In genomic region chr7:65463438-65463837, GRCm38 (mm10) we compare ENCODE assay signal across 17 mouse cellular contexts.
"Had no signal": no experiment of that assay in that cellular context is flagged by ENCODE, and none has a peak within 500 bp of the region (broad histone marks: within the 10 kb centered on the region; RNA-seq: fewer than 3 reads in every experiment).

No protein-coding gene starts in this region.

- DNase-seq: lung, adult 18-20 months; lung, embryonic 14.5 days; lung, postnatal 10 days; lung, postnatal 4 days; midbrain, embryonic 14.5 days; retina, postnatal 1 day; right cerebral cortex, postnatal 14 days; thymus, adult 18-20 months; thymus, postnatal 14 days; thymus, postnatal 36 days had no signal

- H3K4me1 ChIP-seq: midbrain, embryonic 12.5 days; neural tube, embryonic 12.5 days had no signal

- H3K4me2 ChIP-seq: lung, embryonic 14.5 days; midbrain, embryonic 12.5 days; neural tube, embryonic 12.5 days; stomach, embryonic 15.5 days had no signal

- H3K9me3 ChIP-seq: midbrain, embryonic 10.5 days; midbrain, embryonic 12.5 days; neural tube, embryonic 12.5 days; stomach, embryonic 15.5 days had no signal

- H3K9ac ChIP-seq: liver, embryonic 14.5 days; lung, embryonic 14.5 days; midbrain, embryonic 12.5 days; neural tube, embryonic 12.5 days; stomach, embryonic 15.5 days had no signal

- H3K4me3 ChIP-seq: midbrain, embryonic 10.5 days; midbrain, embryonic 12.5 days; neural tube, embryonic 12.5 days; stomach, embryonic 15.5 days had no signal

- H3K27ac ChIP-seq: liver, embryonic 14.5 days; midbrain, embryonic 10.5 days; midbrain, embryonic 12.5 days; neural tube, embryonic 12.5 days; stomach, postnatal 0 days had no signal

- ATAC-seq: midbrain, embryonic 16.5 days had no signal

- H3K27me3 ChIP-seq: neural tube, embryonic 12.5 days; stomach, embryonic 15.5 days had no signal

- H3K36me3 ChIP-seq: midbrain, embryonic 10.5 days; midbrain, embryonic 12.5 days; neural tube, embryonic 12.5 days; stomach, embryonic 15.5 days had no signal
